Mouse (Mus musculus) heart, adult 2 months (tissue): ENCODE results near the gene Arhgap31.

Experiments used
- CTCF ChIP-seq: fragments of 200-600 bp; IDR thresholded peaks from 2 replicates; pipeline ENCODE4 v1.8.1; 2022; ENCODE audit warnings: antibody characterized with exemption, mild to moderate bottlenecking, moderate library complexity
- EP300 ChIP-seq: fragments of 200-500 bp; IDR thresholded peaks from 2 replicates; pipeline ENCODE4 v1.6.1; 2011; ENCODE audit warnings: low read depth, low read length, control low read depth; ENCODE audit not compliant: insufficient read depth

GRCm38 (mm10) chr16:38729139-38729538, 16.1 kb upstream of the Arhgap31 start:
- TF ChIP-seq CTCF (no peak), EP300 (no peak)
